Mouse (Mus musculus) testis, adult 2 months (tissue): Measurements from ENCODE around the gene Arl13a.

ENCODE experiments used
- CTCF ChIP-seq: fragments of 200-500 bp; IDR thresholded peaks from 2 replicates; pipeline ENCODE4 v1.5.1; 2012; ENCODE audit warnings: low read depth, mild to moderate bottlenecking, inconsistent platforms, low read length, moderate library complexity; ENCODE audit not compliant: control insufficient read depth, insufficient read depth, insufficient replicate concordance
- POLR2A ChIP-seq: fragments of 200-500 bp; IDR thresholded peaks from 2 replicates; pipeline ENCODE4 v1.6.1; 2012; ENCODE audit warnings: low read depth, mild to moderate bottlenecking, inconsistent platforms, low read length, moderate library complexity; ENCODE audit not compliant: control insufficient read depth

- TF ChIP-seq CTCF (no peak), POLR2A (no peak)
These were observed 29.1 kb upstream of the Arl13a start for GRCm38 (mm10) chrX:134158151-134158550.
